Comparison of ENCODE assay signal across 16 mouse cellular contexts in the genomic region with DNA sequence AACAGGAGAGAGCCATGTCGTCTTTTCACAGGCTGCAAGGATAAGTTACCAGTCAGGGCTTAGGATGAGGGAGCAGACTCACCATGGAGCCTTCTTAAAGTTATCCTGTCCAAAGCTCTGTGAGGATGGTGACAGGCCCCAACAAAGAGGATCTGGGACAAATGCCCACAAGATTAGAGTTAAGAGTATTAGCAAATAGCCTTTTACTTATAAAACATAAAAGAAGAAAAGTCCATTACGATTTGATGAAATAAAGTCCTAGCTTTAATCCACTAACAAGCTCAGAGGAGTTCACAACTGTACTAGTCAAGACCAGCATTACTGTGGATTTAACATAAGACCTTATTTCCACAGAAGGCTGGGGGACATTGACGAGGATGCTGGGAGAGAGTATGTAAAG. TPM values are rescaled to one million over a fixed set of nuclear protein-coding genes. Genes with fewer than 3 reads are reported as not detected.
"Had no signal": no experiment of that assay in that cellular context is flagged by ENCODE, and none has a peak within 500 bp of the region (broad histone marks: within the 10 kb centered on the region; RNA-seq: fewer than 3 reads in every experiment).

No protein-coding gene starts in this region.

- H3K4me1 ChIP-seq: neural tube, embryonic 12.5 days; neural tube, embryonic 13.5 days; neural tube, embryonic 15.5 days; stomach, embryonic 15.5 days had no signal

- H3K36me3 ChIP-seq: neural tube, embryonic 12.5 days; neural tube, embryonic 13.5 days; neural tube, embryonic 15.5 days; stomach, embryonic 15.5 days had no signal

- H3K4me3 ChIP-seq: neural tube, embryonic 12.5 days; neural tube, embryonic 13.5 days; neural tube, embryonic 15.5 days; stomach, embryonic 15.5 days had no signal

- H3K9ac ChIP-seq: neural tube, embryonic 12.5 days; neural tube, embryonic 13.5 days; neural tube, embryonic 15.5 days; stomach, embryonic 15.5 days had no signal

- DNase-seq: right cerebral cortex, adult 18-20 months; right cerebral cortex, postnatal 14 days; right cerebral cortex, postnatal 25 days; right cerebral cortex, postnatal 4 days; spleen, adult 18-20 months; thymus, adult 18-20 months; thymus, adult 2 months; thymus, postnatal 14 days; thymus, postnatal 25 days; thymus, postnatal 36 days; thymus, postnatal 4 days had no signal

- H3K27me3 ChIP-seq: neural tube, embryonic 12.5 days; neural tube, embryonic 13.5 days; neural tube, embryonic 15.5 days; stomach, embryonic 15.5 days had no signal

- H3K9me3 ChIP-seq: neural tube, embryonic 12.5 days; neural tube, embryonic 13.5 days; neural tube, embryonic 15.5 days; stomach, embryonic 15.5 days had no signal

- H3K27ac ChIP-seq: neural tube, embryonic 12.5 days; neural tube, embryonic 13.5 days; neural tube, embryonic 15.5 days; stomach, embryonic 15.5 days; stomach, postnatal 0 days had no signal

- H3K4me2 ChIP-seq: neural tube, embryonic 12.5 days; neural tube, embryonic 13.5 days; neural tube, embryonic 15.5 days; stomach, embryonic 15.5 days had no signal

RNA-seq across cellular contexts. Expression of a gene that starts 26.2 kb away (rescaled TPM):
- polyA plus RNA-seq: thymus, adult 2 months had no signal
